Mouse (Mus musculus) liver, postnatal 0 days (tissue): ENCODE results near the gene Psmb8.

Experiments
- CTCF ChIP-seq: sonication (generic); IDR thresholded peaks from 2 replicates; pipeline ENCODE4 v1.5.1; 2016; ENCODE audit warnings: antibody characterized with exemption, low read depth
- EP300 ChIP-seq: IDR thresholded peaks from 2 replicates; pipeline ENCODE4 v1.6.1; 2016; ENCODE audit warnings: antibody characterized with exemption, low read depth, mild to moderate bottlenecking

DNA sequence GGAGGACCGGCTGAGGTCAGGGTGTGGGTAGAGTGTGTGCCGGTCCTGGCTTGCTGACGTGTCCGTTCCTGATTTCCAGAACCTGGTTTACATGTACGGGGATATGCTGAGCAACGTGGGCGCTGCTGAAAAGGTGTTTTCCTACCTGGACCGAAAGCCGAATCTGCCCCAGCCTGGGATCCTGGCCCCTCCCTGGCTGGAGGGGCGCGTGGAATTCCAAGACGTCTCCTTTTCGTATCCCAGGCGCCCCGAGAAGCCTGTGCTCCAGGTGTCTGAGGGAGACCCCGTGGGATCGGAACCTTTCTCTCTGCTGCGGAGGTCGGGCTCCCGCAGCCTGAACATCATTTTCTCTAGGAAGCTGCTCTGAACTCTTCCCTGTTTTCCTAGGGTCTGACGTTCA is 16.4 kb downstream of the Psmb8 start:
- TF ChIP-seq CTCF (no peak), EP300 (no peak)
